Mouse (Mus musculus) forebrain, embryonic 11.5 days (tissue): ENCODE measurements around the gene Cask. TPM values are rescaled to one million over a fixed set of nuclear protein-coding genes. Genes with fewer than 3 reads are reported as not detected.

Experiments used
- ATAC-seq: fragments of 200-750 bp; cut with Nextera tagmentation; replicated peaks from 2 replicates; pipeline ENCODE4 v1.8.0; 2017; ENCODE audit warnings: moderate TSS enrichment; ENCODE audit not compliant: low FRiP score
- DNase-seq: peaks from one replicate; pipeline ENCODE4 v3.0.0-alpha.2; 2017; ENCODE audit warnings: low spot score
- H3K27ac ChIP-seq: fragments of 300-500 bp; sonication (generic); 2 replicates; pipeline ENCODE4 v1.5.1; 2014; ENCODE audit warnings: low read depth, low read length
- H3K27me3 ChIP-seq: fragments of 300-500 bp; sonication (generic); 2 replicates; pipeline ENCODE4 v1.6.1; 2014; ENCODE audit warnings: mild to moderate bottlenecking, low read length, mixed read lengths; ENCODE audit not compliant: control insufficient read depth, insufficient read depth
- H3K36me3 ChIP-seq: fragments of 300-500 bp; sonication (generic); 2 replicates; pipeline ENCODE4 v1.6.1; 2014; ENCODE audit warnings: mild to moderate bottlenecking, low read length, moderate library complexity, mixed read lengths; ENCODE audit not compliant: control insufficient read depth, insufficient read depth
- H3K4me1 ChIP-seq: fragments of 300-500 bp; sonication (generic); replicated peaks from 2 replicates; pipeline ENCODE4 v1.6.1; 2014; ENCODE audit warnings: low read length, mixed read lengths; ENCODE audit not compliant: control insufficient read depth, insufficient read depth
- H3K4me2 ChIP-seq: fragments of 300-500 bp; sonication (generic); 2 replicates; pipeline ENCODE4 v1.6.1; 2014; ENCODE audit warnings: low read depth, mild to moderate bottlenecking, low read length, moderate library complexity, mixed read lengths; ENCODE audit not compliant: severe bottlenecking
- H3K4me3 ChIP-seq: fragments of 300-500 bp; sonication (generic); 2 replicates; pipeline ENCODE4 v1.5.1; 2014; ENCODE audit warnings: low read depth, low read length
- H3K9ac ChIP-seq: fragments of 300-500 bp; sonication (generic); 2 replicates; pipeline ENCODE4 v1.6.1; 2014; ENCODE audit warnings: low read length
- H3K9me3 ChIP-seq: fragments of 300-500 bp; sonication (generic); 2 replicates; pipeline ENCODE4 v1.6.1; 2016; ENCODE audit warnings: low read length, mixed read lengths; ENCODE audit not compliant: control insufficient read depth
- WGBS: fragments of 180-500 bp; shearing (Covaris S2); extraction: QIAGEN DNeasy Blood & Tissue Kit; methylation state at CpG from one replicate; pipeline ENCODE4 v1.1.7; 2014; 5-methylcytosine and 5-hydroxymethylcytosine counted together
- polyA plus RNA-seq: library from polyadenylated mRNA; unstranded; fragments of >200 nt; fragmentation: Nextera tagmentation; extraction: Ambion mirVana; gene quantifications from 2 replicates; pipeline ENCODE4 v1.2.1, GENCODE M21; 2014

Gene Cask
- polyA plus RNA-seq, 1 experiment from 2014 or later: 18.3 TPM

DNA sequence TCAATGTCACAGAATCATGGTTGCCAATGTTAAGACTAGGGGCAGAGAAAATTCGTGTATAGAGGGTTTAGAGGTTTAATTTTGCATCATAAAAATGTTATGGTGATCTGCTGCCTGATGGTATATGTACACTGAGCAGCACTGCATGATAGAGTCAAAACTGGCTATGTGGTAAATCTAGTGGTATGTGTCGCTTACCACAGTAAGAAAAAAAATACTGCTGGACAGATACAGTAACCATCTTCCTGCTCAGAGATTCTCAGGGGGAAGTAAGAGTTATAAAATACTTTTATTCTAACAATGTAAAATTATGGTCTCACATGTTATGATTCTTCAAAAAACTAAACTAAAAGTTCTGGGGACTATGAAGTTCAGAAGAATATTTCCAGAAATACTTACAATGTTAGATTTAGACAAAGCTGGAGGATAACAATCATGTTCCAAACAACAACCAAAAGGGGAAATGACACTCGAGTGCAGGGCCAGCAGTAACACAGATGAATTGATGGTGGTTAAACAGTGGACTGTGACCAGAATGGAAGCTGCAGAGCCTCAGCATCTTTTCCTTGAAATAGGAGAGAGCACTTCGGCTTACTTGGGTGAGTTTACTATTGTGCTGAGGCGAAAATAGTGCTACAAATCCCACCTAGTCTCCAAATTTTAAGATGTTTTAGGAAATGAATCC, 219.4 kb downstream of the Cask start, which contains the start of gene Gpr34:
Gene Gpr34 (plus strand): TSS at position 491 of the 685 bp plus-strand sequence.
- 72% methylated on average over 5 of the region's 5 CpGs for WGBS
- no peak within 1 kb of the TSS for H3K9ac ChIP-seq
- H3K9me3 ChIP-seq: no peaks in the 10 kb centered on the region
- H3K36me3 ChIP-seq: no peaks in the 10 kb centered on the region
- ATAC-seq (no peak), DNase-seq (no peak)
- no peaks in the 10 kb centered on the region for H3K4me1 ChIP-seq
- H3K27ac ChIP-seq: no peak within 1 kb of the TSS
- no peaks in the 10 kb centered on the region for H3K27me3 ChIP-seq
- H3K4me2 ChIP-seq: no peak within 1 kb of the TSS
- no peak within 1 kb of the TSS for H3K4me3 ChIP-seq

DNA sequence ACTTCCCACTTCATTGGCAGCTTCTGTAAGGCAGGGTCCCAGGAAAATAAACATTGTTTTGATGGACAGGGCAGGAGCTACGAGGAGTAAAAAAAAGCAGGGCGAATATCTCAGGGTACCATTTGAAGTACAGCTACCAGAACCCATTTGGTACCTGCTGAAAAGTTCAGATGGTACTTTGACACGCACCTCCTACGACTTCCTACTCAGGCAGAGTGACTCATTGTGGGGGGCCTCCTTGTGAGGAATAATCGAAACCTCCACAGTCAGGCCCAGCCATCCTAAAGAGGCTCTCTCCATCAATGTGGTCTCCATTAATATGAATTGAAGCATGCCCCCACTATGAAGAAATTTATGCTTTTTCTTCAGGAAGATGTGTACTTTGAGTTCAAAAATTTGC, 228.5 kb downstream of the Cask start:
- no peaks in the 10 kb centered on the region for H3K36me3 ChIP-seq
- H3K4me1 ChIP-seq: no peaks in the 10 kb centered on the region
- H3K27me3 ChIP-seq: no peaks in the 10 kb centered on the region
- 88% methylated on average over 5 of the region's 5 CpGs for WGBS
- DNase-seq (no peak), ATAC-seq (no peak)
- no peak overlapping the region for H3K4me2 ChIP-seq
- no peak overlapping the region for H3K9ac ChIP-seq
- no peak overlapping the region for H3K4me3 ChIP-seq
- H3K9me3 ChIP-seq: no peaks in the 10 kb centered on the region
- H3K27ac ChIP-seq: no peak overlapping the region

DNA sequence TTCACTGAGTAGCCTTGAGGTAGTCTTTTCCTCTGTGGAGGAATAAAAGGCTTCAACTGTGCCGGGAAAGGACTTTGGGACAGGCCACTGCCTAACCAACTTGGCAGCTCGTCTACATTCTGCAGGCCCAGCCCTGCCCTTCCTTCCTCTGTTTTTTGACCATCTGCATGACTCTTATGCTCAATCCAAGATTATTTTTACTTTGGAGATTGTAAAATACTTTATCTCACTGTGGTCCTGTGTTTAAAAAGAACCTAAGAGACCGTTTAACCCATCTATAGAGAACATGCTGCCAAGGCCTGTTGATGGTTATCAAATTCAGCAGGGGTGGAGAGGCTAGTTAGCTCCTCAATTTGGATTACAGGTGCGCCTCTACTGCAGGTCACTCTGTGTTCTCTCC, 229.7 kb downstream of the Cask start:
- no peak overlapping the region for H3K27ac ChIP-seq
- no peaks in the 10 kb centered on the region for H3K36me3 ChIP-seq

DNA sequence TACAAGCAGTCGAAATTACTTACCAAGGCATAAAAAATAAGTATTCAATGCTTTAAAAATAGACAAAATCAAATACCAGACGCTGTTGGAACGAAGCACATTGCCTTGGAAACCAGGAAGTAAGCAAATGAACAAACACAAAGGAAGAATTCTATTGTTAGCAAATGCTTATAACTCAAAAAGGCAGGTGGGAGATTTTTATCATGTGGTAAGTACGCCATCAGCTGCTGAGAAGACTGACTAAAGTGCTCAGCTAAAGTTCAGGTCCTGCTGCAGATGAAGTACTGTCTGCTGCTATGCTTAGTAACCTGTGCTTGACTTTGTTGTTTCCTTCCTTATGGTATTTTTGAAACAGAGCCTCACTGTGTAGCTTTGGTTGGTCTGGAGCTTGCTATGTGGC, 232.7 kb downstream of the Cask start:
- H3K4me3 ChIP-seq: no peak overlapping the region
- no peaks in the 10 kb centered on the region for H3K9me3 ChIP-seq
- no peak for DNase-seq
- H3K4me2 ChIP-seq: no peak overlapping the region
- no peak for ATAC-seq
- WGBS: 85% methylated on average over 4 of the region's 4 CpGs
- H3K9ac ChIP-seq: no peak overlapping the region
- no peaks in the 10 kb centered on the region for H3K4me1 ChIP-seq
- H3K36me3 ChIP-seq: no peaks in the 10 kb centered on the region
- H3K27me3 ChIP-seq: no peaks in the 10 kb centered on the region
- H3K27ac ChIP-seq: no peak overlapping the region

More for the DNA sequence above, 229.7 kb downstream of the Cask start:
- H3K4me2 ChIP-seq: no peak overlapping the region
- H3K4me3 ChIP-seq: no peak overlapping the region
- WGBS: 89% methylated on average over 4 of the region's 4 CpGs
- no peaks in the 10 kb centered on the region for H3K27me3 ChIP-seq
- H3K9ac ChIP-seq: no peak overlapping the region
- no peaks in the 10 kb centered on the region for H3K4me1 ChIP-seq
- no peaks in the 10 kb centered on the region for H3K9me3 ChIP-seq
- ATAC-seq (no peak), DNase-seq (no peak)

DNA sequence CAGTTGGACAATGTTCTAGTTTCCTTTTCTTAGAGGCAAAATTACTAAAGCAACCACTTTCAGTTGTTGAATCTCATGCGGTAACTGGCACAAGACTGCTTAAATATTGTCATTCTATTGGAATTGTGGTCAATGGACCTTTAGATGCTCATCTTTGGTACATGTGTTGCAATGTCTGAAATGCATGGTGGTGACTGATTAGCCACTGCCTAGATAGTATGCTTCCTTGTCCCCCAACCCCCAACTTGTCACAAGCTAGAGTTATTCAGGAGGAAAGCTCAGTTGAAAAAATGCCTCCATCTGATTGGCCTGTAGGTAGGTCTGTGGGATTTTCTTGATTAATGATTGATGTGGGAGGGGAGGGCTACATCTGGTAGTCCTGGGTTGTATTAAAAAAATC, 233.9 kb downstream of the Cask start:
- H3K4me3 ChIP-seq: no peak overlapping the region
- 100% methylated on average over 1 of the region's 1 CpGs for WGBS
- H3K36me3 ChIP-seq: no peaks in the 10 kb centered on the region
- H3K27ac ChIP-seq: no peak overlapping the region
- no peak overlapping the region for H3K4me2 ChIP-seq
- no peak overlapping the region for H3K9ac ChIP-seq
- H3K27me3 ChIP-seq: no peaks in the 10 kb centered on the region
- no peaks in the 10 kb centered on the region for H3K4me1 ChIP-seq
- DNase-seq (no peak), ATAC-seq (no peak)
- no peaks in the 10 kb centered on the region for H3K9me3 ChIP-seq

DNA sequence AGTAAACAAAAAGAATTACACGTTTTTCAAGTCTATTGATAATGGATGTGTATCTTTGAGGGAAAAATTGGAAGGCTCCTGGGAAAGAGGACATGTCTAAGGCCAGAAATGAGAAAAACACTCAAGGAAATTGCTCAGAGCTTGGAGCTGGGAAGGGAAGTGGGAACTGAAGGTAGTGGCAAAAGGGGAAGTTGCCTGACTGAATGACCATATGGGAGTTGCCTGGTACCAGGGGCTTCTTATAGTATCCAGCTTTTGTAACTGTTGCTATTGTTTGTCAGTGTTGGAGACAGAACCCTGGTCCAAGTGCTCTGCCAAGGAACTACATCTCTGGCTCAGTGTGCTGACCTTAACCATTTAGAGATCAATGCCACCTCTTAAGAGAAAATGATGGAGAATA, 234.4 kb downstream of the Cask start:
- Histone ChIP-seq H3K4me3 (no peak overlapping the region), H3K4me1 (no peaks in the 10 kb centered on the region), H3K4me2 (no peak overlapping the region), H3K27ac (no peak overlapping the region), H3K27me3 (no peaks in the 10 kb centered on the region), H3K9ac (no peak overlapping the region), H3K9me3 (no peaks in the 10 kb centered on the region), H3K36me3 (no peaks in the 10 kb centered on the region)
- DNase-seq (no peak), ATAC-seq (no peak)
- WGBS: 55% methylated on average over 1 of the region's 1 CpGs

DNA sequence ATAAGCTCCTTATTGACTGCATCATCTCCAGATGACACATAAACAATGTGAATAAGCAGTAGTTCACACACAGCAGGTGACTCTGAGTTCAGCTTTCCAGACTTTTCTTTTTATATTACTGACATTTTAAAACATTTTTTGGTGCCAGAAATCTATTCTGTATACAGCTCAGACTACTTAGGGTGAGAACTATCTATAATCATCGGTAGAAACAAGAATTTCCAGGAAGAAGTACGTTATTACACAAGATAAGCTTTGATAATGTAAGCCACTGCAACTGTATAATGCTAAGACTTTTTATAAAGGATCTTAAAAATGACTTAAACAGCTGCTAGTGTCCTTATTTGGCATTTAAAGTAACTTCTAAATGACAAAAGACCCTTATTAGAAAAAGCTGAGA, 239.1 kb downstream of the Cask start:
- WGBS: 82% methylated on average over 2 of the region's 2 CpGs
- Histone ChIP-seq H3K9me3 (no peaks in the 10 kb centered on the region), H3K4me3 (no peak overlapping the region), H3K9ac (no peak overlapping the region), H3K27ac (no peak overlapping the region), H3K27me3 (no peaks in the 10 kb centered on the region), H3K4me1 (no peaks in the 10 kb centered on the region), H3K36me3 (no peaks in the 10 kb centered on the region), H3K4me2 (no peak overlapping the region)
- ATAC-seq: no peak
- DNase-seq: no peak

DNA sequence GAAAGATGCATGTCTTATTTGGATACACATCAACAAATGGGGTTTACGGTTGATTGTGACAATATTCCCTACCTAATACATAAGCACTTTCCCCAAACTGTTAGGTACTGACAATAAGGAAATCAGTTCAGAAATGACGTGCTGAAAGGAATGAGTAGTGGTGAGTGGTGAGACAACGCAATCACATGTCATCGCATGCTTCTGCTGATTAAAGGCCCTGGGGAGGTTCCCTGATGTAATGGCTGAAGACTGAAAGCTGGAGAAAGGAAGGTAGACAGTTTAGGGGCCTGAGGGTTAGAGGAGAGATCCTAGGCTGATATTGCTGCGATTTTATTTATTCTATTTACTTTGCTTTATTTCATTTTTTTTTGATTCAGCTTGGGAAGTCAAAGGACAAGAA, 240.1 kb downstream of the Cask start:
- 89% methylated on average over 5 of the region's 5 CpGs for WGBS
- DNase-seq (no peak), ATAC-seq (no peak)
- H3K27ac ChIP-seq: no peak overlapping the region
- H3K27me3 ChIP-seq: no peaks in the 10 kb centered on the region
- H3K9me3 ChIP-seq: no peaks in the 10 kb centered on the region
- H3K36me3 ChIP-seq: no peaks in the 10 kb centered on the region
- no peaks in the 10 kb centered on the region for H3K4me1 ChIP-seq
- no peak overlapping the region for H3K9ac ChIP-seq
- H3K4me3 ChIP-seq: no peak overlapping the region
- H3K4me2 ChIP-seq: no peak overlapping the region

DNA sequence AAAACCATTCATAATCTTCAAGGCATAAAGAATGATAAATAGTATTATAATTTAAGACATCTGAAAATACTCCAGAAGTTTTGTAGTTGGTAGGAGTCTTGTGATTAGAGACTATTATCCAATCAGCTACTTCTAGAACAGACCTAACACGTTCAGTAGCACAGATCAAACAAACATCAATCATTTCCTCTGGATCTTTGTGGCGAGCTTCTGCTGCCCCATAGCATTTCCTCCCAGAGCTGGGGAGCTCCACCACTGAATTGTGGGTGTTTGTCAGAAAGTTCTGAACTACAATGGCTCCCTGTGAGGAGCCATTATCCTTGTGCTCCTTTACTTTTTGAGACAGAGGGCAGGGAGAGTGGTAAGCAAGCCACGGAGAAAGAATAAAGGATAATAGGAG, 243.4 kb downstream of the Cask start:
- H3K27ac ChIP-seq: no peak overlapping the region
- H3K4me1 ChIP-seq: no peaks in the 10 kb centered on the region
- no peak overlapping the region for H3K9ac ChIP-seq
- ATAC-seq: no peak
- H3K27me3 ChIP-seq: no peaks in the 10 kb centered on the region; the same call in 1 of the 2 replicates
- H3K9me3 ChIP-seq: no peaks in the 10 kb centered on the region
- H3K4me3 ChIP-seq: no peak overlapping the region
- no peaks in the 10 kb centered on the region for H3K36me3 ChIP-seq
- no peak overlapping the region for H3K4me2 ChIP-seq
- 58% methylated on average over 3 of the region's 3 CpGs for WGBS
- DNase-seq: no peak
